Mouse (Mus musculus) G1E (cell line): ENCODE data around the gene Mapk11. TPM values are rescaled to one million over a fixed set of nuclear protein-coding genes. Genes with fewer than 3 reads are reported as not detected.

ENCODE experiments used
- ATAC-seq: 2 replicates; pipeline ENCODE4 v1.8.0; 2016; ENCODE audit warnings: mild to moderate bottlenecking; ENCODE audit not compliant: insufficient number of reproducible peaks, poor library complexity, low FRiP score, severe bottlenecking; ENCODE audit errors: extremely low read depth
- DNase-seq: peaks from one replicate; pipeline ENCODE4 v3.0.0; 2012; ENCODE audit warnings: low spot score
- H3K27me3 ChIP-seq: 2 replicates; pipeline ENCODE4 v1.6.1; 2012; ENCODE audit warnings: mild to moderate bottlenecking, low read length, inconsistent platforms; ENCODE audit not compliant: insufficient read depth
- H3K36me3 ChIP-seq: replicated peaks from 2 replicates; pipeline ENCODE3; 2012; ENCODE audit warnings: mild to moderate bottlenecking, inconsistent platforms
- H3K4me1 ChIP-seq: 2 replicates; pipeline ENCODE4 v1.6.1; 2012; ENCODE audit warnings: low read depth, low read length, inconsistent platforms, mixed read lengths; ENCODE audit not compliant: insufficient read depth
- H3K4me3 ChIP-seq: 2 replicates; pipeline ENCODE4 v1.5.1; 2012; ENCODE audit warnings: low read depth, mild to moderate bottlenecking, inconsistent platforms, low read length, moderate library complexity, mixed read lengths
- H3K9me3 ChIP-seq: replicated peaks from 2 replicates; pipeline ENCODE4 v1.6.1; 2012; ENCODE audit warnings: inconsistent platforms
- CTCF ChIP-seq: IDR thresholded peaks from 2 replicates; pipeline ENCODE4 v1.5.1; 2012; ENCODE audit warnings: low read depth, low read length, inconsistent platforms, mixed read lengths
- GATA1 ChIP-seq: IDR thresholded peaks from 2 replicates; pipeline ENCODE4 v1.6.1; 2012; ENCODE audit warnings: borderline replicate concordance, low read length, inconsistent platforms, mixed read lengths
- GATA2 ChIP-seq: IDR thresholded peaks from 2 replicates; pipeline ENCODE4 v1.6.1; 2012; ENCODE audit warnings: low read depth, low read length, inconsistent platforms, borderline replicate concordance
- POLR2AphosphoS5 ChIP-seq: IDR thresholded peaks from 2 replicates; pipeline ENCODE4 v1.6.1; 2012; ENCODE audit warnings: low read depth, low read length, inconsistent platforms; ENCODE audit not compliant: insufficient replicate concordance
- TAL1 ChIP-seq: conservative IDR thresholded peaks from 2 replicates; pipeline ENCODE4 v1.6.1; 2012; ENCODE audit warnings: low read depth, low read length, inconsistent platforms, mixed read lengths
- polyA plus RNA-seq: library from polyadenylated mRNA; stranded (reverse); fragments of >175 nt; gene quantifications from 2 replicates; pipeline ENCODE4 v1.2.3, GENCODE M21; 2012
- total RNA-seq, 2 experiments: library from RNA; stranded (forward) in 1 of 2; stranded (reverse) in 1 of 2; fragments of 200-1000 nt in 1 of 2; fragments of >200 nt in 1 of 2; fragmentation: Nextera tagmentation in 1 of 2; gene quantifications; 2 replicates each; pipeline ENCODE4 v1.2.3; 2014 to 2017

The Mapk11 gene
- total and polyA plus RNA-seq, 3 experiments = 0.07 to 0.38 TPM; not detected in 1

DNA sequence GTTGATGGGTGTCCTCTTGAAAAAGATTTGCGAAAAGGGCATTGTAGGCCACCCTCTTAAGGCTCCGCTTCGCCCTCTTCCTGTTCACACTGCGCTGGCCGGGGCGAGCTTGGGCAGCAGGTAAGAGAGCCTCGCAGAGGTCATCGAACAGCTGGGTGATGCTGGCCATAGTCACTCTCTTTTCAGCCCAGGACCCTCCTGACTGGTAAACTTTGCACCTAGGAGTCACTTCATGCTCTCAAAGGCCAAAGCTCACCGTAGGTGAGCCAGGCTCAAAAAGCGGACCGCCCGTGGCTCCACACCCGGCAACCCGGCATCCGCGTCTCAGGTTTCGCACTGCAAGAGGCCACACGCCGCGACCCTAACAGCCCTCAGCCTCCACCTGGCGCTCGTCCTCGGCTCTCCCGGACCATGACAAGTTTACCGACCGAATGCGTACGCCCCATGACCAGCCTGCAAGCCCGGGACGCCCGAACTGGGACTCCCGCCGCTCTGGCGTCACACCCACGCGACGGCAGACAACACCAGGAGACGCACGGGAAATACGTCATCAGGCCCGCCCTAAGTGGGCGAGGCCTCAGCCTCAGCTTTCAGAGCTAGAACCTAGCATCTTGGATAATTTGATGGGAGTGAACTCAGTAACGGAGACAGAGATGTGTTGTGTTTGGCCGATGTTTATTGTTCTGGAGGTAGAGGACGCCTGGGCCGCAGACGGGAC lies 26.6 kb downstream of the Mapk11 start, which contains the start of gene Tubgcp6:
TSS of gene Tubgcp6 (minus strand) at position 464 of the 718 bp plus-strand sequence.
- DNase-seq (peak; percentile 98), ATAC-seq (peak; percentile 72)
- no peaks in the 10 kb centered on the region for H3K27me3 ChIP-seq

GRCm38 (mm10) chr15:89118007-89118406 lies 31.4 kb downstream of the Mapk11 start:
- TF ChIP-seq TAL1 (no peak), CTCF (no peak), GATA2 (no peak), GATA1 (no peak), POLR2AphosphoS5 (no peak)
- H3K27me3 ChIP-seq = no peaks in the 10 kb centered on the region
- H3K4me1 ChIP-seq = peaks cover 37% of the 10 kb centered on the region
- peaks cover 81% of the 10 kb centered on the region for H3K36me3 ChIP-seq
- DNase-seq = no peak
- no peak overlapping the region for H3K4me3 ChIP-seq
- H3K9me3 ChIP-seq = no peaks in the 10 kb centered on the region
- no peak for ATAC-seq

More for the DNA sequence above, 26.6 kb downstream of the Mapk11 start, which contains the start of gene Tubgcp6:
- Histone ChIP-seq H3K9me3 (no peaks in the 10 kb centered on the region), H3K4me3 (peak within 1 kb of the TSS; percentile 92), H3K36me3 (peaks cover 86% of the 10 kb centered on the region), H3K4me1 (peaks cover 70% of the 10 kb centered on the region)
- TF ChIP-seq CTCF = no peak

DNA sequence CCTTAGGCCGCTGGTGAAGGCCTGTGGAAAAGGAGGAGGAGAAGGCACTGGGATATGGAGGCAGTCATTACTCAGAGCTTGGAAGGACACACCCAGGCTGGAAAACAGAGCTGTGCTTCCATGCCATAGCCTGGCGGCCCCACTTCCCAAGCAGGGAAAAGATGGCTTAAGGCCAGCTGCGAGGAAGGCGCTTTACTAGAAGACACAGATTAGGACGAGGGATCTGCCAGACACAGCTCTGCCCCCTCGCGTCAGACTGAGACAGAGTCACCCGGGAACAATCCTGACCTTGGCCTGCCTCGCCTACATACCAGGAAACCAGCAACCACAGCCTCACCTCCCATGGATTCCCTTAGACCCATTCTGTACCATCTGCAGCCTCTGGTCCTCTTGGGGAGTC lies 39.3 kb downstream of the Mapk11 start:
- ATAC-seq (no peak), DNase-seq (no peak)
- no peaks in the 10 kb centered on the region for H3K9me3 ChIP-seq
- no peak overlapping the region for H3K4me3 ChIP-seq
- H3K4me1 ChIP-seq = no peaks in the 10 kb centered on the region
- H3K36me3 ChIP-seq = peaks cover 97% of the 10 kb centered on the region
- H3K27me3 ChIP-seq = no peaks in the 10 kb centered on the region
- TF ChIP-seq CTCF (no peak), POLR2AphosphoS5 (no peak), GATA2 (no peak), TAL1 (no peak), GATA1 (no peak)

- TF ChIP-seq TAL1 (no peak), CTCF (no peak), GATA2 (no peak), GATA1 (no peak), POLR2AphosphoS5 (no peak)
- DNase-seq = no peak
- H3K4me1 ChIP-seq = 0 out of 2 replicates have a peak, but pooled peaks cover under 1% of the 10 kb centered on the region
- H3K4me3 ChIP-seq = no peak overlapping the region
- no peaks in the 10 kb centered on the region; the same call in 1 of the 2 replicates for H3K27me3 ChIP-seq
- H3K36me3 ChIP-seq = peaks cover 100% of the 10 kb centered on the region
- H3K9me3 ChIP-seq = no peaks in the 10 kb centered on the region
- no peak for ATAC-seq
Measured at GRCm38 (mm10) chr15:89106976-89107375, 42.5 kb downstream of the Mapk11 start.

DNA sequence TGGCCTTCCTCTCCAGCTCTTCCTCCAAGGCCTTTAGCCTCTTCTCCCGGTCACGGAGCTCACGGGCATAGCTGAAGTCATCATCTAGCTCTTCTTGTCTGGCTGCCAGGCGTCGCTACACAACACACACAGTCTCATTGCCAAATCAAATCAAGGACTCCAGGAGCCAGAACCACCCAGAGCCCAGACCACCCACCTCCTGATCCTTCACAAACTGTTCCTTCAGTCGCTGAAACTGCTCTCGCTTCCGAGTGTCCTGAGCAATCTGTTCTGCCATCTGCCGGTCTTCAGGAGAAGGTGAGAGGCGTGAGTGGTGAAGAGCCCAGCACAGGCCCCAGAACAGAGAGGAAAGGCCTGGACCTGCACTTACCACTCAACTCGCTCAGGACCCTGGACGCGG lies 43.4 kb downstream of the Mapk11 start:
- DNase-seq (no peak), ATAC-seq (no peak)
- Histone ChIP-seq H3K4me1 (0 out of 2 replicates have a peak, but pooled peaks cover 4% of the 10 kb centered on the region), H3K36me3 (peaks cover 100% of the 10 kb centered on the region), H3K4me3 (no peak overlapping the region), H3K9me3 (no peaks in the 10 kb centered on the region), H3K27me3 (no peaks in the 10 kb centered on the region; the same call in 1 of the 2 replicates)
- no peak for TF ChIP-seq POLR2AphosphoS5
- no peak for TF ChIP-seq GATA2
- no peak for TF ChIP-seq CTCF

GRCm38 (mm10) chr15:89104425-89104824 lies 45.0 kb downstream of the Mapk11 start:
- TF ChIP-seq CTCF = no peak
- TF ChIP-seq TAL1 = no peak
- TF ChIP-seq POLR2AphosphoS5 = no peak
- no peak for TF ChIP-seq GATA1
- no peak for TF ChIP-seq GATA2
- no peak for ATAC-seq

More at GRCm38 (mm10) chr15:89104425-89104824, 45.0 kb downstream of the Mapk11 start:
- Histone ChIP-seq H3K9me3 (no peaks in the 10 kb centered on the region), H3K4me1 (peaks cover 7% of the 10 kb centered on the region; the same call in 1 of the 2 replicates), H3K4me3 (no peak overlapping the region), H3K36me3 (peaks cover 100% of the 10 kb centered on the region), H3K27me3 (no peaks in the 10 kb centered on the region; the same call in 1 of the 2 replicates)
- no peak for DNase-seq
